Mouse (Mus musculus) limb, embryonic 10.5 days (tissue): ENCODE results near the gene Fam8a1. TPM values are rescaled to one million over a fixed set of nuclear protein-coding genes. Genes with fewer than 3 reads are reported as not detected.

Experiments
- DNase-seq: peaks from one replicate; pipeline ENCODE4 v3.0.0-alpha.2; 2017; ENCODE audit warnings: low spot score
- H3K27ac ChIP-seq: fragments of 300-500 bp; sonication (generic); 2 replicates; pipeline ENCODE4 v1.5.1; 2016; ENCODE audit warnings: mild to moderate bottlenecking
- H3K27me3 ChIP-seq: fragments of 300-500 bp; sonication (generic); 2 replicates; pipeline ENCODE4 v1.6.1; 2016; ENCODE audit warnings: low read depth, mild to moderate bottlenecking; ENCODE audit not compliant: poor library complexity, severe bottlenecking
- H3K36me3 ChIP-seq: fragments of 300-500 bp; sonication (generic); 2 replicates; pipeline ENCODE4 v1.6.1; 2016; ENCODE audit warnings: mild to moderate bottlenecking, moderate library complexity
- H3K4me1 ChIP-seq: fragments of 300-500 bp; sonication (generic); 2 replicates; pipeline ENCODE4 v1.6.1; 2016
- H3K4me3 ChIP-seq: fragments of 300-500 bp; sonication (generic); 2 replicates; pipeline ENCODE4 v1.5.1; 2016; ENCODE audit warnings: mild to moderate bottlenecking, moderate library complexity
- H3K9me3 ChIP-seq: fragments of 300-500 bp; sonication (generic); replicated peaks from 2 replicates; pipeline ENCODE4 v1.6.1; 2016; ENCODE audit warnings: mild to moderate bottlenecking
- WGBS: fragments of 180-500 bp; shearing (Covaris S2); methylation state at CpG from one replicate; pipeline ENCODE4 v1.1.7; 2016; 5-methylcytosine and 5-hydroxymethylcytosine counted together
- polyA plus RNA-seq: library from polyadenylated mRNA; unstranded; fragments of >200 nt; fragmentation: Nextera tagmentation; extraction: Ambion mirVana; gene quantifications from 2 replicates; pipeline ENCODE4 v1.2.1, GENCODE M21; 2016

The Fam8a1 gene
- 6.2 and 8.7 TPM in 2 replicates for polyA plus RNA-seq

GRCm38 (mm10) chr13:46669048-46669619 is at the start of gene Fam8a1:
Fam8a1 (plus strand) TSS chr13:46669522.
- peak within 1 kb of the TSS; percentile 88 for H3K4me3 ChIP-seq
- peak within 1 kb of the TSS; percentile 89 for H3K27ac ChIP-seq
- H3K27me3 ChIP-seq: no peaks in the 10 kb centered on the region
- DNase-seq: peak; percentile 98
- WGBS: 1% methylated on average over 46 of the region's 46 CpGs
- H3K36me3 ChIP-seq: peaks cover 26% of the 10 kb centered on the region
- H3K9me3 ChIP-seq: no peaks in the 10 kb centered on the region
- peaks cover 8% of the 10 kb centered on the region for H3K4me1 ChIP-seq

- Histone ChIP-seq H3K9me3 (no peaks in the 10 kb centered on the region), H3K4me3 (no peak overlapping the region), H3K4me1 (peaks cover 16% of the 10 kb centered on the region), H3K27me3 (no peaks in the 10 kb centered on the region), H3K27ac (0 out of 2 replicates have a peak overlapping the region, but pooled peaks have one; percentile 44), H3K36me3 (no peaks in the 10 kb centered on the region)
- 61% methylated on average over 11 of the region's 11 CpGs for WGBS
- no peak for DNase-seq
These were observed 49.7 kb upstream of the Fam8a1 start for GRCm38 (mm10) chr13:46619633-46620032.

DNA sequence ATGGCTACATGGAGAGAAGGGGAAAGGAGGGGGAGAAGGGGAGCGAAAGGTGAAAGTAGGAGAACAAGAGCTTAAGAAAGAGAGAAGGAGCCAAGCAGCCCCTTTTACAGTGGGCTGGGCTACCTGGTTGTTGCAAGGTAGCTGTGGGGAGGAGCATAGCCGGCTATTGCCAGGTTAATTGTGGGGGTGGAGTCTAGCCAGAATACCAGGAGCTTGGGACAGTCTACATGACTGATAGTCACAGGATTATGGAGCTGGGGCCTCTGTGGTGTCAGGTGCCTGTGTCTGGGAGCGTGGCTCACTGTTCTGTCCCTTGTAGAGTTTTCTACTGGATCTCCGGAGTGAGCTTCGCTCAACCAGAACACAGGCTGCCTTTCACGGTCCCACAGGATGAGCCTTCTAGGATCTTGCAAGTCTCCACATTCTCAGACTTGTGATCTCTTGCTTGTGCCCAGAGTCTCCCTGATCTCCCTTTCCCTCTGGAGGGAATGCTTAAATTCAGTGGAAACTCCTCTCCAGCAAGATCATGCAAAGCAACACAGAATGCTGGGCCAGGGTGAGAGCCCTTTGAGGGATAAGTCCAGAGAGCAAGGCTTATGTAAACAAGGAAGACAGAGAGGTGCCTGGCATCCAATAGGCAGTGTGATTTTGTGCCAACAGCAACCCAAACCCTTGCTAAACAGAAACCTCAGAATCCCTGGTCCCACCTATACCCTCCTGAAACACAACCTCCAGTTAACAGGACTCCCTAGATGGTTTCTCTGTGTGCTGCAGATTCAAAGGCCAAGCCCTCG is 48.2 kb upstream of the Fam8a1 start:
- DNase-seq: no peak
- peaks cover 16% of the 10 kb centered on the region for H3K4me1 ChIP-seq
- H3K27ac ChIP-seq: no peak overlapping the region
- no peaks in the 10 kb centered on the region for H3K27me3 ChIP-seq
- 80% methylated on average over 7 of the region's 7 CpGs for WGBS
- H3K36me3 ChIP-seq: no peaks in the 10 kb centered on the region
- no peak overlapping the region for H3K4me3 ChIP-seq
- H3K9me3 ChIP-seq: no peaks in the 10 kb centered on the region

GRCm38 (mm10) chr13:46626608-46627007 is 42.7 kb upstream of the Fam8a1 start:
- WGBS: 90% methylated on average over 9 of the region's 9 CpGs
- no peak overlapping the region for H3K4me3 ChIP-seq
- DNase-seq: no peak
- no peaks in the 10 kb centered on the region for H3K36me3 ChIP-seq
- H3K27me3 ChIP-seq: no peaks in the 10 kb centered on the region
- no peak overlapping the region for H3K27ac ChIP-seq
- H3K9me3 ChIP-seq: no peaks in the 10 kb centered on the region
- H3K4me1 ChIP-seq: no peaks in the 10 kb centered on the region

DNA sequence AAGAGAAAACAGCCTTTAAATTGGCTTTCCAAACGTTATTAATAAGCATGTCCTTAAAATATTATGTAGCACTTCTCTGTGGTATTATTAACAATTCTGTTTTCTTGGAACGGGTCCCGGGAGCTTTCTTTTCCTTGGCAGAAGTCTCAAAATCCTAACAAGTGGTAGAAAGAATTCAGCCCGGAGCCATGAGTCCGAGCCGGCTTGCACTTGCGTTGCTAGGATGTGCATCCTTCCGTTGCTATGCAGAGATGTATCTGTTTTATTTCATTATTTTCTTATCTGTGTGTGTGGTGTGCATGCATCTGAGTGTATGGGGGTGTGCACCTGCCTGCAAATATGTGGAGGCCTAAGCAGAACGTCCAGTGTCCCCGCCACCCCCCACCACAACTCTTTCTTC is 41.5 kb upstream of the Fam8a1 start:
- Histone ChIP-seq H3K27me3 (no peaks in the 10 kb centered on the region), H3K4me1 (0 out of 2 replicates have a peak, but pooled peaks cover 1% of the 10 kb centered on the region), H3K9me3 (no peaks in the 10 kb centered on the region), H3K36me3 (no peaks in the 10 kb centered on the region), H3K4me3 (no peak overlapping the region), H3K27ac (no peak overlapping the region)
- no peak for DNase-seq
- 92% methylated on average over 10 of the region's 10 CpGs for WGBS

GRCm38 (mm10) chr13:46629391-46629790 is 39.9 kb upstream of the Fam8a1 start:
- Histone ChIP-seq H3K36me3 (no peaks in the 10 kb centered on the region), H3K9me3 (no peaks in the 10 kb centered on the region), H3K27ac (no peak overlapping the region), H3K4me1 (peaks cover 15% of the 10 kb centered on the region), H3K27me3 (no peaks in the 10 kb centered on the region), H3K4me3 (no peak overlapping the region)
- 81% methylated on average over 6 of the region's 6 CpGs for WGBS
- no peak for DNase-seq

GRCm38 (mm10) chr13:46632796-46633195 is 36.5 kb upstream of the Fam8a1 start:
- Histone ChIP-seq H3K9me3 (no peaks in the 10 kb centered on the region), H3K27me3 (no peaks in the 10 kb centered on the region), H3K36me3 (no peaks in the 10 kb centered on the region), H3K27ac (no peak overlapping the region), H3K4me1 (peaks cover 15% of the 10 kb centered on the region), H3K4me3 (no peak overlapping the region)
- 81% methylated on average over 4 of the region's 4 CpGs for WGBS
- no peak for DNase-seq

GRCm38 (mm10) chr13:46633320-46634132 is 35.8 kb upstream of the Fam8a1 start:
- 65% methylated on average over 18 of the region's 18 CpGs for WGBS
- Histone ChIP-seq H3K9me3 (no peaks in the 10 kb centered on the region), H3K27ac (0 out of 2 replicates have a peak overlapping the region, but pooled peaks have one; percentile 9), H3K27me3 (no peaks in the 10 kb centered on the region), H3K4me1 (peaks cover 15% of the 10 kb centered on the region), H3K36me3 (no peaks in the 10 kb centered on the region), H3K4me3 (peak overlapping the region; percentile 13; the same call in 1 of the 2 replicates)
- DNase-seq: peak; percentile 55

GRCm38 (mm10) chr13:46634133-46634488 is 35.2 kb upstream of the Fam8a1 start:
- H3K4me3 ChIP-seq: peak overlapping the region; percentile 13; the same call in 1 of the 2 replicates
- 0 out of 2 replicates have a peak overlapping the region, but pooled peaks have one; percentile 9 for H3K27ac ChIP-seq
- peaks cover 15% of the 10 kb centered on the region for H3K4me1 ChIP-seq
- H3K27me3 ChIP-seq: no peaks in the 10 kb centered on the region
- H3K36me3 ChIP-seq: no peaks in the 10 kb centered on the region
- H3K9me3 ChIP-seq: no peaks in the 10 kb centered on the region
- WGBS: 68% methylated on average over 6 of the region's 6 CpGs
- DNase-seq: no peak

- Histone ChIP-seq H3K27me3 (no peaks in the 10 kb centered on the region), H3K27ac (no peak overlapping the region), H3K4me1 (no peaks in the 10 kb centered on the region), H3K36me3 (no peaks in the 10 kb centered on the region), H3K4me3 (no peak overlapping the region), H3K9me3 (no peaks in the 10 kb centered on the region)
- 89% methylated on average over 10 of the region's 10 CpGs for WGBS
- DNase-seq: no peak
These were observed 28.5 kb upstream of the Fam8a1 start for GRCm38 (mm10) chr13:46640608-46641468.

GRCm38 (mm10) chr13:46642318-46642717 is 27.0 kb upstream of the Fam8a1 start:
- no peaks in the 10 kb centered on the region for H3K36me3 ChIP-seq
- H3K27me3 ChIP-seq: no peaks in the 10 kb centered on the region
- DNase-seq: no peak
- no peak overlapping the region for H3K27ac ChIP-seq
- no peaks in the 10 kb centered on the region for H3K9me3 ChIP-seq
- no peak overlapping the region for H3K4me3 ChIP-seq
- H3K4me1 ChIP-seq: no peaks in the 10 kb centered on the region
- 88% methylated on average over 4 of the region's 4 CpGs for WGBS

GRCm38 (mm10) chr13:46644175-46644574 is 25.1 kb upstream of the Fam8a1 start:
- no peak overlapping the region for H3K4me3 ChIP-seq
- no peak for DNase-seq
- no peaks in the 10 kb centered on the region for H3K36me3 ChIP-seq
- H3K27ac ChIP-seq: no peak overlapping the region
- H3K27me3 ChIP-seq: no peaks in the 10 kb centered on the region
- no peaks in the 10 kb centered on the region for H3K9me3 ChIP-seq
- 89% methylated on average over 6 of the region's 6 CpGs for WGBS
- H3K4me1 ChIP-seq: no peaks in the 10 kb centered on the region
